Mouse (Mus musculus) embryonic facial prominence, embryonic 11.5 days (tissue): ENCODE measurements at regions not wholly inside any gene's neighbourhood (a gene's known extent, or its start where the extent isn't known, plus 50 kb on each side); places are given as distances from the start of the nearest gene placed in this dataset.

Experiments used
- ATAC-seq: fragments of 200-750 bp; cut with Nextera tagmentation; replicated peaks from 2 replicates; pipeline ENCODE4 v1.8.0; 2017; ENCODE audit warnings: low read depth; ENCODE audit not compliant: insufficient number of reproducible peaks, low FRiP score, low TSS enrichment
- DNase-seq: peaks from one replicate; pipeline ENCODE4 v3.0.0-alpha.2; 2015; ENCODE audit warnings: low spot score
- H3K27ac ChIP-seq: fragments of 300-500 bp; sonication (generic); replicated peaks from 2 replicates; pipeline ENCODE4 v1.5.1; 2014; ENCODE audit warnings: mild to moderate bottlenecking, low read depth, low read length, control low read depth
- H3K27me3 ChIP-seq: fragments of 300-500 bp; sonication (generic); 2 replicates; pipeline ENCODE4 v1.6.1; 2014; ENCODE audit warnings: mild to moderate bottlenecking, low read length, moderate library complexity, mixed read lengths; ENCODE audit not compliant: control insufficient read depth, insufficient read depth
- H3K36me3 ChIP-seq: fragments of 300-500 bp; sonication (generic); replicated peaks from 2 replicates; pipeline ENCODE4 v1.6.1; 2014; ENCODE audit warnings: low read depth, mild to moderate bottlenecking, low read length, moderate library complexity, mixed read lengths; ENCODE audit not compliant: control insufficient read depth, insufficient read depth
- H3K4me1 ChIP-seq: fragments of 300-500 bp; sonication (generic); 2 replicates; pipeline ENCODE4 v1.6.1; 2014; ENCODE audit warnings: low read length, mixed read lengths; ENCODE audit not compliant: control insufficient read depth, insufficient read depth
- H3K4me2 ChIP-seq: fragments of 300-500 bp; sonication (generic); 2 replicates; pipeline ENCODE4 v1.6.1; 2014; ENCODE audit warnings: low read depth, mild to moderate bottlenecking, control low read depth, low read length, moderate library complexity
- H3K4me3 ChIP-seq: fragments of 300-500 bp; sonication (generic); 2 replicates; pipeline ENCODE4 v1.5.1; 2014; ENCODE audit warnings: low read depth, low read length, control low read depth
- H3K9ac ChIP-seq: fragments of 300-500 bp; sonication (generic); replicated peaks from 2 replicates; pipeline ENCODE4 v1.6.1; 2014; ENCODE audit warnings: mild to moderate bottlenecking, control low read depth, low read length
- H3K9me3 ChIP-seq: fragments of 300-500 bp; sonication (generic); replicated peaks from 2 replicates; pipeline ENCODE4 v1.6.1; 2016; ENCODE audit warnings: mild to moderate bottlenecking, low read length, inconsistent platforms, mixed read lengths; ENCODE audit not compliant: control insufficient read depth
- WGBS: fragments of 180-500 bp; shearing (Covaris S2); extraction: QIAGEN DNeasy Blood & Tissue Kit; methylation state at CpG from one replicate; pipeline ENCODE4 v1.1.7; 2014; 5-methylcytosine and 5-hydroxymethylcytosine counted together

- Histone ChIP-seq H3K9ac (no peak overlapping the region), H3K27ac (no peak overlapping the region), H3K9me3 (no peaks in the 10 kb centered on the region), H3K27me3 (no peaks in the 10 kb centered on the region), H3K4me2 (no peak overlapping the region), H3K36me3 (no peaks in the 10 kb centered on the region), H3K4me1 (no peaks in the 10 kb centered on the region), H3K4me3 (no peak overlapping the region)
- no peak for ATAC-seq
- 38% methylated on average over 8 of the region's 8 CpGs for WGBS
- peak; percentile 68 for DNase-seq
These were observed 191.8 kb upstream of the Tenm3 start for GRCm38 (mm10) chr8:49035519-49035918.

GRCm38 (mm10) chr8:49030255-49030654 is 186.5 kb upstream of the Tenm3 start:
- ATAC-seq (no peak), DNase-seq (no peak)
- Histone ChIP-seq H3K9ac (no peak overlapping the region), H3K36me3 (no peaks in the 10 kb centered on the region), H3K27me3 (no peaks in the 10 kb centered on the region), H3K27ac (no peak overlapping the region), H3K9me3 (no peaks in the 10 kb centered on the region), H3K4me1 (no peaks in the 10 kb centered on the region), H3K4me2 (no peak overlapping the region), H3K4me3 (no peak overlapping the region)
- 69% methylated on average over 5 of the region's 5 CpGs for WGBS

- no peaks in the 10 kb centered on the region for H3K9me3 ChIP-seq
- ATAC-seq (no peak), DNase-seq (no peak)
- 86% methylated on average over 3 of the region's 3 CpGs for WGBS
- H3K4me3 ChIP-seq, result no peak overlapping the region
- no peak overlapping the region for H3K9ac ChIP-seq
- H3K27ac ChIP-seq, result no peak overlapping the region
- no peak overlapping the region for H3K4me2 ChIP-seq
- H3K36me3 ChIP-seq, result no peaks in the 10 kb centered on the region
- no peaks in the 10 kb centered on the region for H3K27me3 ChIP-seq
- no peaks in the 10 kb centered on the region for H3K4me1 ChIP-seq
These were observed 174.0 kb upstream of the Tenm3 start for GRCm38 (mm10) chr8:49017741-49018140.

DNA sequence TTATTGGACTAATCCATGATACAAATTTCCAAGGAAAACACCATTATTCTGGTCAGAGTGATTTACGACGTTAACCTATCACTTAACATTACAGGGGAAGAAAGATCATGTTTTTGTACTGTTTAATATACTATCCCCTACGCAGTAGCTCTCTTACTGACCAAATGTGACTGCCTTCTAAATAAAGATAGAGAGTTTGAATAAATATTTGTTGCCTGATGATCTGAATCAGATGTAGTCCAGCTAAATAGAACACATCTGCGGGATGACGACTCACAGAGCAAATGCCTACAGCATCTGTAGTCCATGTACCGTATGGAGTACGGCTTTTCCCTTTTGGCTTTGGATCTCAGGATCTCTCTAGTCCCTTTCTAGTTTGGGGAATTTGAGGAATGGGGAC is 171.9 kb upstream of the Tenm3 start:
- ATAC-seq, result no peak

DNA sequence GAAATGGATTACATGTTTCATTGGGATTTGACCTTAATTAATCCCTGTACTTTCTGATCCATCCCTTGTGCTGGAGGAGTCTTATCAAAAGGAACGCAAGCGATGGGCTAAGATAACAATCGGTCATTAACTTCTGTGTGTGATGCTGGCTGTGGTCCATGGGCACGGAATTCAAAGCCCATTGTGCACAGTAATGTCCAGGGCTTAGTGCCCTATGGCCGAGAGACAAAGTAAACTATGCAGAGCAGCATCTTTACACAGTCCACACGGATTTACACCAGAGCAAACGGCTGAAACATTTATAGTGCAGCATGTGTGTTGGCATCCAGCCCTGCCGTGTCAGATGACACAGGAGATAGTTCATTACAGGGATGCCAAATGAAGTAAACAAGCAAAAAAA is 171.4 kb upstream of the Tenm3 start:
- Histone ChIP-seq H3K4me2 (no peak overlapping the region), H3K9me3 (no peaks in the 10 kb centered on the region), H3K27me3 (no peaks in the 10 kb centered on the region), H3K27ac (no peak overlapping the region), H3K4me1 (no peaks in the 10 kb centered on the region), H3K9ac (no peak overlapping the region), H3K36me3 (no peaks in the 10 kb centered on the region), H3K4me3 (no peak overlapping the region)
- ATAC-seq (no peak), DNase-seq (no peak)
- WGBS, result 82% methylated on average over 8 of the region's 8 CpGs

More for the DNA sequence above, 171.9 kb upstream of the Tenm3 start:
- Histone ChIP-seq H3K9me3 (no peaks in the 10 kb centered on the region), H3K27me3 (no peaks in the 10 kb centered on the region), H3K9ac (no peak overlapping the region), H3K36me3 (no peaks in the 10 kb centered on the region), H3K4me1 (no peaks in the 10 kb centered on the region), H3K27ac (no peak overlapping the region), H3K4me2 (no peak overlapping the region), H3K4me3 (no peak overlapping the region)
- WGBS, result 78% methylated on average over 7 of the region's 7 CpGs
- no peak for DNase-seq

- Histone ChIP-seq H3K27me3 (no peaks in the 10 kb centered on the region), H3K4me3 (no peak overlapping the region), H3K27ac (no peak overlapping the region), H3K9me3 (no peaks in the 10 kb centered on the region), H3K4me1 (no peaks in the 10 kb centered on the region), H3K36me3 (no peaks in the 10 kb centered on the region), H3K9ac (no peak overlapping the region), H3K4me2 (no peak overlapping the region)
- 71% methylated on average over 11 of the region's 11 CpGs for WGBS
- no peak for DNase-seq
- no peak for ATAC-seq
These were observed 162.7 kb upstream of the Tenm3 start for GRCm38 (mm10) chr8:49006236-49006965.

GRCm38 (mm10) chr8:48981667-48982066 is 137.9 kb upstream of the Tenm3 start:
- Histone ChIP-seq H3K4me2 (no peak overlapping the region), H3K9ac (no peak overlapping the region), H3K4me3 (no peak overlapping the region), H3K9me3 (no peaks in the 10 kb centered on the region), H3K4me1 (no peaks in the 10 kb centered on the region), H3K27me3 (no peaks in the 10 kb centered on the region), H3K36me3 (no peaks in the 10 kb centered on the region), H3K27ac (no peak overlapping the region)
- DNase-seq, result peak; percentile 50
- 45% methylated on average over 8 of the region's 8 CpGs for WGBS
- ATAC-seq, result no peak; the same call in 1 of the 2 replicates

DNA sequence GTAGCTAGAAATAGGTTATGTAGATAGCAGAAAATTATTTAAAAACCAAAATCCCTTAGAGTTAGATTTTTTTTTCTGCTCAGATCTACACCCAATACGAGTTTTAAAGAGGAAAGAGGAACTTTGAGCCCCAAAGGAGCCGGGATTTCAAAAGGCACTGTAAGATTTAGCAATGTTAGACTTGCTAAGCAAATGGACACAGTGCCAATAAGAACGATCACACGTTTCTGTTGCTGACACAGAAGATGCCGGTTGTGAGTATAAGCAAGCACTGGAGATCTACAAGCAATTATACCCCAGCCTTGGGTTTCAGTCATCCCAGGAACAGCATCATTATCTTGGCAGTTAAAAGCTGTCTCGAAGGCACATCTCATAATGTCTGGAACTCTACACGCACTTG is 137.0 kb upstream of the Tenm3 start:
- no peaks in the 10 kb centered on the region for H3K36me3 ChIP-seq
- H3K9me3 ChIP-seq, result no peaks in the 10 kb centered on the region
- H3K4me3 ChIP-seq, result no peak overlapping the region
- H3K27ac ChIP-seq, result no peak overlapping the region
- H3K4me2 ChIP-seq, result no peak overlapping the region
- DNase-seq (no peak), ATAC-seq (no peak)
- 73% methylated on average over 7 of the region's 7 CpGs for WGBS
- H3K4me1 ChIP-seq, result no peaks in the 10 kb centered on the region
- no peaks in the 10 kb centered on the region for H3K27me3 ChIP-seq
- H3K9ac ChIP-seq, result no peak overlapping the region
